Mouse (Mus musculus) embryo, embryonic 10 days (tissue): ENCODE data around the gene 4922502D21Rik.

Experiments
- DNase-seq: peaks from one replicate; pipeline ENCODE4 v3.0.0-alpha.2; 2015; ENCODE audit warnings: low spot score

Gene 4922502D21Rik

DNA sequence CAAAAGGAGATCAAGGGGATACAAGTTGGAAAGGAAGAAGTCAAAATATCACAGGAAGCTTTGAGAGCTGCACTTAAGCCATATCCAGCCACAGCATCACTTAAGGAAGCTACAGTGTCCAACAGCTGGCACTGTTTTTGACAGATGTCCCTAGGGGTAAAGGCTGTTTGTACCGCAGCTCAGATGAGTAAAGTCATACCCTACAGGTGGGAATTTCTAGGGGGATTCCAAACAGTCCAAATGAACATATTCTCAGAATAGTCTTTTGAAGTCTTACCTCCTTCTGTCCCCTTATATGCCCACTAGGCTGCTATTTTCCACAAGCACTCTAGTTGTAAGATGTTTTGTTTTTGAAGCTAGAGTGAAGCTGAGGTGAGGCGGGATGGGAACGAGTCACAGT, 19.1 kb downstream of the 4922502D21Rik start:
- no peak for DNase-seq

DNA sequence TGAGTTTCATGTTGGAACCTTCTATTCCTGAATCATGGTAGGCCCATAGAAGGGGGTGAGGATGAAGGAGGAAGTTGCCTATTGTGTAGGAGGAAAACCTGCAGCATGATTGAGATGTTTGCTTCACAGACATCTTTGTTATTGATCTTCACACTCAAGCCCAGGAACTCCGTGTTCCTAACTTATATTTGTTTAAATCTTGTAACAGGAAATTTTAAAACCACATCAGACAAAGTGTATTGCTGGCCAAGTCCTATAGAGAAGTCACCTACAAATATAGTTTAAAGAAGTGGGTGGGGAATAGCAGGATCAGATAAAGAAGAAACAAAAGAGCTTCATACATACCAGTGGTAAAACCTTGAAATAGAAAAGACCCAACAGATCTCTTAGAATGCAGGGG, 27.4 kb downstream of the 4922502D21Rik start:
- DNase-seq: no peak

DNA sequence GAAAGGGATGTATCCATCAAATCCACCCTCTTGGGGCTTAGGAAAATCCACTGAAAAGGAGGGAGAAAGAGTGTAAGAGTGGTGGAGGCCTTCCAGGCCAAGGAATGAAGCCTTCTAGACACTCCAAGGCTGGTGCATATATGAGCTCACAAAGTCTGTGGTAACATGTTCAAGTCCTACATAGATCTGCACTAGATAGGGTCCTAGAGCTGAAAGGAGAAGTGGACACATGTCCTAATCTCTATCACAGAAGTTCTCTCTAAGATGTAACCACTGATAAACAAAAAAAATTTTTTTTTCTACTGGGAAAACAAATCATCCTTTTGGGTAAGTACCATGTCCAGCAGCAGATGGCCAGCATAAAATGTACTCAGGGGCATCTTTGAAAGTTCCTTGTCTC, 42.9 kb downstream of the 4922502D21Rik start:
- no peak for DNase-seq

DNA sequence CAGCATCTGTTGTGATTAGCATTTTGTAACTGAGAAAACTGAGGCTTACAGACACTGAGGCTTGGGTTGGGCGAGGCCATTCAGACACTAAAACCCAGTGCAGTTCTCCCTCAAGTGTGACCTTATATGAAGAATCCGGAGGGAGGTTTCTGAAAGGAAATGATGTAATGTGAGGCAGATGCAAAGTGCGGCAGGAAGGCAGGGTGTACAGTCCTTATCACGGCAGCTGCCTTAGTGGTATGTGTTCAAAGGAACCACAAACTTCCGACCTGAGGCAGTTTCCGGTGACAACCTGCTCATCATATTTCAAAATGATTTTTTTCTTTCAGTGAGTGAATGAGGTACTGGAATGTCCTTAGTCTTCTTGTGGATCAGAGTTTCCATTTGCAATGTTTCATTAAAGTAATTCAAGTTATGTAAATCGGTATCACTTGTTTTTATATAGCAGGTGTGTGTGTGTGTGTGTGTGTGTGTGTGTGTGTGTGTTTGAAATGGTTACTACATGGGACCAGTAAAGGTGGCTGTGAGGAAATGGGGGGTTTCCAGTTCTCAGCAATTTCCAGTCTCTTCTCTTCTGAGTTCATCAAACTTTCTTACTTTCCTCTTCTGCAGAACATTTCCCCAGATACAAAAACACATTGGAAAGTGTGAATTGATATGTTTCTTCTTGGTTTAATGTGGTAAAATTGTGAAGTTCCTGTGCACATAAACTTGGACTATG, 47.1 kb downstream of the 4922502D21Rik start:
- no peak for DNase-seq

DNA sequence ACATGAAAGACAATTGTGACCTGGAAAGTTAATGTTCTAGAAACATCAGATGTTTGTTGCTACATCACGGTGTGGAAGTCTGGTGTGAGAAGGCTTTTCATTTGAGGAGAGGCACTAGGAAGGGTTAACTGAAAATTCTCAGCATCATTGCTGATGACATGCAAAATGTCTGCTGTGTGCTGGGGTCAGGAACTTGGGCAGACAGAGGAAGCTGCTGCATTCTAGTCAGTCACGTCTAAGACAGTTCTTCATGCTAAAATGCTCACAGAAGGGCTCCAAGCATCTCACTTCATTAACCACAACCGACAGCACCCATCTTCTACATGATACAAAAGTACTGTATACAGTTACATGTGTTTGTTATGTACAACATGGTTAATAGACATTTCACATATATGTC, 48.3 kb downstream of the 4922502D21Rik start:
- DNase-seq: no peak

DNA sequence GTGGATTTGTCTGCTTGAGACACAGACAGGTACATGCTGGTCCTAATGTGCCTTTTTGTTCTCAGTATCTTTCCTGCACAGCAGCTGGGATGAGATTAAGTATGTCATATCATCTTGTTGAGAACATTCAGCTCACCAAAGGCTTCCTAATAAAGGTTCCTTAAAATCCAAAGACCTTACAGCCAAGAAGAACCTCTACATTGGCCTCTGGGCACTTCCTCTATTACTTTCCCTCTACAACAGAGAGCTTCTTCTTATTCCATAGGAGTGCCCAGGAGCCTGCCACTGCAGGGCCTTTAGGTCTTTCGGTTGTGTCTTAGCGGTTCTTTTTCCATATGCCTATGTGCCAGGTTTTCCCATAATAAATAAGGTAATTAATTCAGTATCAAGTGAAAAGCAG, 55.1 kb downstream of the 4922502D21Rik start:
- DNase-seq: no peak

DNA sequence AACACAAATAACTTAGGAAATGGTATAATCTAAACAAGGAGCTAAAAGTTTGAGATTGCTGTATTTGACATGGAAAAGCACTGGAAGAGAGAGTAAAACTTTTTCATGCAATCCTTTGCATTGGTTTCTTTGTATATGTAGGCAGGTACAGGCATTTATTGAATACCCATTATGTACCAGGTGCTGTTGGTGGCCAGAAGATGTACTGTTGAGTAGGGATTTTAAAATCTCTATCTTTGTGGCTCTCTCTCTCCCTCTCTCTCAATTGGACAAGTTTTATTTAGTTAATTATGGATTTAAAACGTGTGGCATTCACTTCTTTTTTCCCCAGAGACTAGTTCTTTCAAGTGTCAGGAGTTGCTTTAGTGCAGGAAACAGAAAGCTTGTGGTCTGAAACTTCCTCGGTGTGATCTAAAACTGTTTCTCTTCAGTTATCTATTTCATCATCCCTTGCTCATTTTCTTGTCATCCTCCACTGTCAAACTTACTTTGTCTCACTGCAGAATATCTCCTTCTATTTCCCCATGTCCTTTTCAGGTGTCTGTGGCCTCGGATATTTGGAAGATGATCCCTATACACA, 55.9 kb downstream of the 4922502D21Rik start:
- DNase-seq: no peak

DNA sequence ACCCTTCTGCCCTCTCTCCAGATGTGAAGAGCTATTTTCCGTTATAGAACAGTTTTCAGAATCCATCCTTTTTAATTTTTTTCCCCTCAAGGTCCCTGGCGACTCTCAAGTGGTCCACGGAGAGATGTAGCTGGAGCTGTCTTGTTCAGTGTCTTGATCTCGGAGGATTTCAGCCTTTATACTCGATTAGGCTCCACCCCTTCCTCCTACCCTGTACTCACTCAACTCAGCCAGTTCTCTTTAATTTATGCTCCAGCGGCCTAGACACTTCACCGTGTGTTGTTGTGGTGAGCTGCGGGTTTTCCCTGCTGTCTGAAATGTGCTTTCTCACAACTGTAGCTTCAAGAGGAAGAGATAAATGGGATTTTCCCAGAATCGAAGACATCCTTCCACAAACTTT, 56.4 kb downstream of the 4922502D21Rik start, which contains the start of gene Cd69:
TSS of gene Cd69 (minus strand) at position 217 of the 400 bp plus-strand sequence.
- DNase-seq: no peak

DNA sequence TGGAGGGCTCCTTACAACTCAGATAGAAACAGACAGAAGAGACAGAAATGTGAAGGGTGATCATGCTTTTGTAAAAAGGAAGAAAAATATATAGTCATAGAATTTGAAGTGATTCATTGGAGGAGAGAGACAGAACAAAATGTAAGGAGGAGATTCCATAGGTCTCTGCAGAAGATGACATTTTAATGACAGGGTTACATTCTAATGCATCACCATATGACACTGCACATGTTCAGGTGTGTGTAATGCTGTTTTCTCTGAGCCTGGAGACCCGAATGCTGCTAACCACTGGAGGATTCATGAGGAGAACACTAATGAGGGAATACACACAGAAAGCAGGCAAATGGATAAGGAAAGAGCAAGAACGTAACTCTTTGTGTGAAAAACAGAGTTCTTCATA, 57.1 kb downstream of the 4922502D21Rik start:
- DNase-seq: no peak

DNA sequence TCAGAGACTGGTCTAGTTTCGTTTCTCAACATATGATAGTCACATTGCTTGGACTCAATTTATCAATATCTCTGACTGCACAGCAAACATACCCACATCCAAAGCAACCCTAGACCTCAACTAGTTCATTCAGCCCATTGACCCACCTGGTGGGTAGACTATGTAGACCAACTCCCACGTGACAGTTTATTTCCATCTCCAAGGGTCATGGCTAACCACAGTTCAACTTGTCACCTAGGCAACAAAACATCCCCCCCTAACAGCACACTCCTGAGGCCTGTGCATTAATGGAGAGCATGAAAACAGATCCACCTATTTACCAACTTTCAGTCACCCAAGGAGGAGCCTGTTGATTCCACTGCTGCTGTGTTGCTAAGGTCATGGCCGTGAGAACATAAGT, 57.9 kb downstream of the 4922502D21Rik start:
- no peak for DNase-seq
